Mouse (Mus musculus) ES-E14 (cell line): ENCODE data around the gene Orm1.

Experiments used
- MAFK ChIP-seq: IDR thresholded peaks from 2 replicates; pipeline ENCODE4 v1.6.1; 2014; ENCODE audit warnings: mild to moderate bottlenecking, low read depth, low read length, inconsistent platforms; ENCODE audit not compliant: insufficient read depth
- ZC3H11A ChIP-seq: IDR thresholded peaks from 2 replicates; pipeline ENCODE4 v1.6.1; 2012; ENCODE audit warnings: low read depth, mild to moderate bottlenecking, inconsistent platforms, low read length, borderline replicate concordance

GRCm38 (mm10) chr4:63338414-63339076 is 5.8 kb upstream of the Orm1 start:
- no peak for TF ChIP-seq MAFK
- no peak for TF ChIP-seq ZC3H11A
